In genomic region chr3:143914341-143915217, GRCm38 (mm10) we compare ENCODE assay signal across 8 mouse cellular contexts.
DNase-seq lines count a peak whose midpoint lies in the region; ATAC-seq and TF ChIP-seq lines count a peak whose summit lies in the region.

No protein-coding gene starts in this region.

- H3K9ac ChIP-seq in lung, embryonic 14.5 days, result no peak overlapping the region
- H3K9ac ChIP-seq in embryonic facial prominence, embryonic 12.5 days, result no peak overlapping the region

- TF ChIP-seq CTCF in lung, embryonic 14.5 days (IDR thresholded peaks at IDR 0.05; ENCODE audit: low read depth), result no peak

- H3K4me2 ChIP-seq in lung, embryonic 14.5 days, result no peak overlapping the region
- no peak overlapping the region for H3K4me2 ChIP-seq in embryonic facial prominence, embryonic 12.5 days (replicated peaks)

- peak; percentile 54; the same call in 1 of the 2 replicates for ATAC-seq in lung, embryonic 14.5 days (ENCODE audit: insufficient read depth)
- ATAC-seq in embryonic facial prominence, embryonic 12.5 days (ENCODE audit: insufficient number of reproducible peaks, insufficient read depth, low FRiP score, low TSS enrichment), result 0 out of 2 replicates have a peak, but pooled peaks have one; percentile 75

- no peaks in the 10 kb centered on the region for H3K27me3 ChIP-seq in lung, embryonic 14.5 days (ENCODE audit: insufficient read depth, low read length)
- no peaks in the 10 kb centered on the region for H3K27me3 ChIP-seq in embryonic facial prominence, embryonic 12.5 days

- no peaks in the 10 kb centered on the region for H3K4me1 ChIP-seq in lung, embryonic 14.5 days (ENCODE audit: insufficient read depth)
- peaks cover 22% of the 10 kb centered on the region for H3K4me1 ChIP-seq in embryonic facial prominence, embryonic 12.5 days

- no peak overlapping the region for H3K27ac ChIP-seq in lung, embryonic 14.5 days (ENCODE audit: low read depth)
- no peak overlapping the region for H3K27ac ChIP-seq in embryonic facial prominence, embryonic 12.5 days

- intact Hi-C loops in left cerebral cortex, postnatal 36 days (cut with DNase I), result no loop called here

- H3K36me3 ChIP-seq in lung, embryonic 14.5 days (ENCODE audit: insufficient read depth), result no peaks in the 10 kb centered on the region
- H3K36me3 ChIP-seq in embryonic facial prominence, embryonic 12.5 days, result no peaks in the 10 kb centered on the region

- DNase-seq in lung, embryonic 14.5 days, result peak; percentile 33
- no peak for DNase-seq in lung, adult 18-20 months
- peak; percentile 44 for DNase-seq in hindlimb bud, embryonic 11.5 days (ENCODE audit: extremely low spot score, low read depth, low spot score)
- DNase-seq in skeletal muscle tissue, adult 2 months (ENCODE audit: low read depth, low spot score), result peak; percentile 3
- no peak for DNase-seq in gastrocnemius, adult 8-10 months (ENCODE audit: low spot score in 2 of 2)
- no peak for DNase-seq in left cerebral cortex, postnatal 36 days (ENCODE audit: low spot score in 2 of 2)
- no peak for DNase-seq in spleen, postnatal 4 days (ENCODE audit: low spot score in 2 of 2)

- no peak overlapping the region for H3K4me3 ChIP-seq in lung, embryonic 14.5 days (ENCODE audit: low read depth, low read length)
- no peak overlapping the region for H3K4me3 ChIP-seq in embryonic facial prominence, embryonic 12.5 days

- 45% methylated on average over 6 of the region's 6 CpGs for WGBS in lung, embryonic 14.5 days
- 17% methylated on average over 6 of the region's 6 CpGs for WGBS in embryonic facial prominence, embryonic 12.5 days

- no peaks in the 10 kb centered on the region for H3K9me3 ChIP-seq in lung, embryonic 14.5 days (ENCODE audit: low read depth, low read length)
- H3K9me3 ChIP-seq in embryonic facial prominence, embryonic 12.5 days, result no peaks in the 10 kb centered on the region

Comparison
In these comparisons a context has a peak if more than half of its experiments do, and no peak if none do; other contexts are left out.
1. DNase-seq: peak in lung, embryonic 14.5 days (single experiment), hindlimb bud, embryonic 11.5 days (single experiment) and skeletal muscle tissue, adult 2 months (single experiment); none in lung, adult 18-20 months (0 of 2), gastrocnemius, adult 8-10 months (0 of 2), left cerebral cortex, postnatal 36 days (0 of 2) and spleen, postnatal 4 days (0 of 2).